Mouse (Mus musculus): ENCODE results near the gene Ints6. TPM values are rescaled to one million over a fixed set of nuclear protein-coding genes. Genes with fewer than 3 reads are reported as not detected.

Ints6 gene
- total RNA-seq, 2 experiments from 2014 or later, result 46.0 to 50.3 TPM

DNA sequence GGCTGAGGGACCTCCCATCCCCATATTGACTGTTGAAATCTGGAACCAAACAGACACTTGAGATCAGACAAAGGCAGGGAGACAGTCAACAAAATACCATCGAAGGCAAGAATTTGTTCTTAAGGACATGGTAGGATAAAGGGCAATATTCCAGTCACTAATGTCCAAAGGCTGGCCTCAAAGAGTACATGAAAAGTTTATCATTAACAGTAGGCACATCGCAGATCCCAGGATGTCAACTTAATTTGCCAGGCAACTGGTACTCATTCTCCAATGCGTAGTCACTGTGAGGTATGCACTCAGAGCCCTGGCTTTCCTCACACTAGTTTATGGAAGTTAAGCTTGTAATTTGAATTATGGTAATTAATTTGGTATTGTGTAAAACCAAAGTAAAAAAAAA is 13.3 kb upstream of the Ints6 start:
- Histone ChIP-seq H3K4me3 (no peak overlapping the region), H3K27ac (no peak overlapping the region)
- no peak for TF ChIP-seq CTCF (conservative IDR thresholded peaks at IDR 0.05)
- no peak for DNase-seq (ENCODE audit: low spot score in 2 of 2)

- no peak for TF ChIP-seq CTCF (conservative IDR thresholded peaks at IDR 0.05)
- no peak for DNase-seq (ENCODE audit: low spot score in 2 of 2)
- H3K27ac ChIP-seq, result no peak overlapping the region
- H3K4me3 ChIP-seq, result no peak overlapping the region
Observed at GRCm38 (mm10) chr14:62773766-62774165, 12.8 kb upstream of the Ints6 start.

GRCm38 (mm10) chr14:62765398-62765797 is 4.4 kb upstream of the Ints6 start:
- H3K4me3 ChIP-seq, result no peak overlapping the region
- no peak for DNase-seq (ENCODE audit: low spot score in 2 of 2)
- no peak overlapping the region for H3K27ac ChIP-seq
- TF ChIP-seq CTCF (conservative IDR thresholded peaks at IDR 0.05), result no peak

DNA sequence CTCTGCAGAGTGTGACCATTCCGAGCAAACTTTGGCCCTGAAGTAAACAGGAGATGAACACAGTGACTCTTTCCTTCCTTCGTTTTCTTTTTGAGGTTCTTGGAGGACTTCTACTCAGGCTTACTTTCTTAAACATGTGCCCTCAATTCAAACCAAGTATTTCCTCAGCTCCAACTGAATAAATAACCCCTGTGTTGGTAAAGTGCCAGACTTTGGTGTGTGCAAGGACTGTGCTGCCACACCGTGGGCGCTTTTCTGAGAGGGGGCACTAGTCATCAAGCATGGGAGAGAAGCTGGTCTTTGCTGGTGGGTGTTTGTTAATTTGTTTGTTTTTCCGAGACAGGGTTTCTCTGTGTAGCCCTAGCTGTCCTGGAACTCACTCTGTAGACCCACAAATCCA is 3.4 kb upstream of the Ints6 start:
- TF ChIP-seq CTCF (conservative IDR thresholded peaks at IDR 0.05), result no peak; the same call in 1 of the 2 replicates
- no peak for DNase-seq (ENCODE audit: low spot score in 2 of 2)
- H3K4me3 ChIP-seq, result no peak overlapping the region
- no peak overlapping the region for H3K27ac ChIP-seq

DNA sequence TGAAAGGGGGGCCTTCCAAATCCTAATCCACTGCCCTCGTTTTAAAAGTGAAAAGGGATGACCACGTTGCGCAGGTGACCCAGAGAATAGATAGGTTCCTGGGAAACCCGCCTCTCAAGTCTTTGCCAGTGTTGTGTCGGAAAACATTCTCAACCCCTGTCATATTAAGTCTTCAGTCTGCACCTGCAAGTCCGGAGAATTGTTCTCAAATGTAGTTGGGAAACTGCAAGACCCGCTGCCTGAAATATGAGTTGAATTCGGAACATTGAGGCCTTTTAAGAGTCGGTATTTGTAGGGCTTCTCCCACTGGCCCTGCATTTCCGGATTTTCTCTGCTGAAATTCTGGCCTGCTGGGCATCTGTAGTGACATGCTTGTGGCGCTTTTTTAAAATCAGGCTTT is 974 bp upstream of the Ints6 start:
- DNase-seq (ENCODE audit: low spot score in 2 of 2), result peak; percentile 9 to 17
- peak overlapping the region; percentile 99 for H3K27ac ChIP-seq
- peak overlapping the region; percentile 86 for H3K4me3 ChIP-seq
- TF ChIP-seq CTCF (conservative IDR thresholded peaks at IDR 0.05), result no peak

GRCm38 (mm10) chr14:62760321-62761035 is 491 bp downstream of the Ints6 start:
- DNase-seq (ENCODE audit: low spot score in 2 of 2), result peak; percentile 32 to 49
- TF ChIP-seq CTCF (conservative IDR thresholded peaks at IDR 0.05), result no peak
- Histone ChIP-seq H3K4me3 (peak overlapping the region; percentile 88), H3K27ac (peak overlapping the region; percentile 99)

DNA sequence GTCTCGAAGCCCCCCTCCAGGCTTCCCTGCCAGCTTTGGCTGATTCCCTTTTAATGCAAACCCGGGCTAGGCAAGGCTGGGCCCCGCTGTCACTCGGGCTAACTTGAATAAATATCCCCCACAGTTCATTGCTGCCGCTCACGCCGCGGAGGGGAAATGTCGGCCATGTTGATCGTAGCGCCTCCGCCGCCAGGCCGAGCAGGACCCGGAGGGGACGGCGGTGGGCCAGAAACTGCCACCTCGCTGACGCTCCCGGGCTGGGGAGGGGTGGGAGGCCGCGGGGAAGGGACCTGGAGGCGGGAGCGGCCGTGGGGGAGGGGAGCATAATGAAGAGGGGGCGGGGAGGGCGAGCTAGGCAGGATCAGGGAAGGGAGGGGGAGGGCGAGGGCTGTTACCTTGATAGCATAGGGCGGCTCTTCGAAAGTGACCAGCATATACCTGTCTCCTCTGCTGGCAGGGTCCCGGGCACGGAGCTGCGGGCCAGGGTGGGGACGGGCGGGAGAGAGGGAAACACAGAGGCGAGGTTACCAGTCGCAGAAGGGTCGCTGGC is 1.1 kb downstream of the Ints6 start:
- peak; percentile 54 to 65 for DNase-seq (ENCODE audit: low spot score in 2 of 2)
- Histone ChIP-seq H3K27ac (peak overlapping the region; percentile 99), H3K4me3 (peak overlapping the region; percentile 88)
- TF ChIP-seq CTCF (conservative IDR thresholded peaks at IDR 0.05), result no peak

DNA sequence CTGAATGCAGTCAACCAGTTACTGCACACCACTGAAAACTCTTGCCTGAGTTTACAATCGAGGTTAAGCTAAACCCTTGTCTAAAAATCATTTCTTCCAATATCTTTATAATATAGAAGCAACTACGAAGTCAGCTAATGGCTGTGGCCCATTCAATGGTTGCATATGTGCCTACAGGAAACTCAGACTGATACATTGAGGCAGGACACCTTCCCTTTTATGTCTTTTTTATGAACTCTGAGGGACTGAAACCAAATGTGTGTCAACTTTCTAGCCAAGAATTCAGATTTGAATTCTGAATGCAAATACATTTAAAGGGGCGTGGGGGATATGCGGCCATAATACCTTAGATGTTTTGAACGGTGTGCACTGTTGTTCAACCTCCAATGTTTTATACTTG is 2.3 kb downstream of the Ints6 start:
- no peak overlapping the region for H3K27ac ChIP-seq
- no peak for DNase-seq (ENCODE audit: low spot score in 2 of 2)
- H3K4me3 ChIP-seq, result no peak overlapping the region
- no peak for TF ChIP-seq CTCF (conservative IDR thresholded peaks at IDR 0.05)

- DNase-seq (ENCODE audit: low spot score in 2 of 2), result no peak
- no peak overlapping the region for H3K27ac ChIP-seq
- H3K4me3 ChIP-seq, result no peak overlapping the region
- no peak for TF ChIP-seq CTCF (conservative IDR thresholded peaks at IDR 0.05)
Observed at GRCm38 (mm10) chr14:62755095-62755640, 5.8 kb downstream of the Ints6 start.

DNA sequence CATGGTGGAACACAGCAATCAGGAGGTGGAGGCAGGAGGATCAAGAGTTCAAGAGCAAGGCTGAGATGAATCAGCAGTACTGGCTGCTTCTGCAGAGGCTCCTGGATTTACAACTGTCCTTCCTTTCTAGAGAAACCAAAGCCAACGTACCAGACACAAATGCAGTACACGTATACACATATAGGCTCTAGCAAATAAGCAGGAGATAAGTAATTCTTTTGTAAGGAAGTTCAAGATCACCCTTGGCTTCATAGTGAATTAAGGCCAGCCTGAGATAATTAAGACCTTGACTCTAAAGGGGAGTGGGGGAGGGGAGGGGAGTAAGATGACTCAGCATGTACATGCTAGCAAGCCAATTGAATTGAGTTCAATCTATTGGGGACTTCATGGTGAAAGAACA is 9.5 kb downstream of the Ints6 start:
- Histone ChIP-seq H3K4me3 (no peak overlapping the region), H3K27ac (no peak overlapping the region)
- no peak for TF ChIP-seq CTCF (conservative IDR thresholded peaks at IDR 0.05)
- no peak for DNase-seq (ENCODE audit: low spot score in 2 of 2)

- no peak for TF ChIP-seq CTCF (conservative IDR thresholded peaks at IDR 0.05)
- no peak overlapping the region for H3K4me3 ChIP-seq
- H3K27ac ChIP-seq, result no peak overlapping the region
- no peak for DNase-seq (ENCODE audit: low spot score in 2 of 2)
Observed at GRCm38 (mm10) chr14:62735646-62736045, 25.3 kb downstream of the Ints6 start.

DNA sequence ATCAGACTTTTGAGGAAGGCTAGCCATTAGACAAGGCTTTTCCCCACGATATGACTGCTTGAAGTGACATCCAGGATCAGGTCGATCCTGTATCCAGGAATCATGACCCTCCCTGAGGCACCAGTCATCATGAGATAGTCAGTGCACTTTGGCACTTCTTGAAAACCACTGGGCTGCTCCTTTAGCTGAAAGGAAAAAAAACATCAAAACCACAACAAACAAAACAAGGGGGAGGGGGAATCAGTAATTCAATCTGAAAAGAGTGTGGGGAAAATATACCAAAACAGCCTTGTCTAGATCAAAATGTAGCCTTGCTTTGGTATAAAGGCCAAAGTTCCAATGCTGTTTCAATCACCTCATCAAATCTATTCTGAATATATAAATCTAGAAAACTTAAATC is 27.3 kb downstream of the Ints6 start:
- Histone ChIP-seq H3K27ac (no peak overlapping the region), H3K4me3 (no peak overlapping the region)
- no peak for TF ChIP-seq CTCF (conservative IDR thresholded peaks at IDR 0.05)
- no peak for DNase-seq (ENCODE audit: low spot score in 2 of 2)

- Histone ChIP-seq H3K4me3 (no peak overlapping the region), H3K27ac (no peak overlapping the region)
- no peak for TF ChIP-seq CTCF (conservative IDR thresholded peaks at IDR 0.05)
- DNase-seq (ENCODE audit: low spot score in 2 of 2), result no peak
Observed at GRCm38 (mm10) chr14:62731902-62732301, 29.1 kb downstream of the Ints6 start.

DNA sequence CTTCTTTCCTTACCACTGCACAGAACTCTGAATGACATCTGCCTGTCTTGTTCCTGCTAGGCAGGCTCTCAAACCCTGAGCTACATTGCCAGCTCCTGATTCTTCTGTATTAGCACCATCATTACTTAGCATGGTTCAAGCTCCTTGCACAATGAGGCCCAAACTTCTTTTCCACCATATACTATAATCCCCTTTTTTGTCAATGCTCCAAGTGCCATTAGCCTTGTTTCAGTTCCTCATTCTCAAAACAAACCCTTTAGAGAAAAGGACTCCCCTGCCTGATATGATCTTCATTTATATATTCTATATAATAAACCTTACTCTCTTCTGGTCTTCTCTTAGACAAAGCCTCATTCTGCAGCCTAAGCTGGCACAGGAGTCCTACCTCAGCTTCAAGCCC is 36.4 kb downstream of the Ints6 start:
- H3K4me3 ChIP-seq, result no peak overlapping the region
- no peak for DNase-seq (ENCODE audit: low spot score in 2 of 2)

More for the DNA sequence above, 36.4 kb downstream of the Ints6 start:
- TF ChIP-seq CTCF (conservative IDR thresholded peaks at IDR 0.05), result no peak
- H3K27ac ChIP-seq, result no peak overlapping the region

Measured in layer of hippocampus, adult 2 months (tissue).